Mouse (Mus musculus): ENCODE results near the gene Cnih1.

- TF ChIP-seq CTCF (IDR thresholded peaks at IDR 0.05; ENCODE audit: low read depth), result no peak
- TF ChIP-seq EP300 (IDR thresholded peaks at IDR 0.05; ENCODE audit: low read depth), result no peak
These were observed 53.3 kb downstream of the Cnih1 start for GRCm38 (mm10) chr14:46734761-46735455.

Measured in liver, postnatal 0 days (tissue).